Mouse (Mus musculus) kidney, adult 2 months (tissue): Measurements from ENCODE around the gene Mta1.

Experiments
- CTCF ChIP-seq: fragments of 200-500 bp; conservative IDR thresholded peaks from 2 replicates; pipeline ENCODE4 v1.5.1; 2011; ENCODE audit warnings: low read depth, mild to moderate bottlenecking, control low read depth, low read length, moderate library complexity, mixed read lengths; ENCODE audit not compliant: insufficient read depth, insufficient read length
- POLR2A ChIP-seq: fragments of 200-500 bp; IDR thresholded peaks from one replicate; pipeline ENCODE4 v1.6.1; 2011; ENCODE audit warnings: low read depth, low read length, control low read depth

- TF ChIP-seq POLR2A (no peak), CTCF (no peak)
These were observed 9.5 kb downstream of the Mta1 start for GRCm38 (mm10) chr12:113107431-113108124.
